Comparison of ENCODE assay signal across 7 mouse cellular contexts in genomic region chr1:167369905-167370304, GRCm38 (mm10). TPM values are rescaled to one million over a fixed set of nuclear protein-coding genes. Genes with fewer than 3 reads are reported as not detected.
DNase-seq lines count a peak whose midpoint lies in the region; ATAC-seq and TF ChIP-seq lines count a peak whose summit lies in the region.

No protein-coding gene starts in this region.

- H3K4me2 ChIP-seq in intestine, embryonic 14.5 days (ENCODE audit: low read length), result no peak overlapping the region
- H3K4me2 ChIP-seq in midbrain, embryonic 12.5 days (replicated peaks), result no peak overlapping the region

- peak; percentile 97 for TF ChIP-seq CTCF in gastrocnemius, adult 2 months (IDR thresholded peaks at IDR 0.05)

- intact Hi-C loops in gastrocnemius, adult 2 months (cut with DNase I), result loop anchor here (1.0 kb wide), 1 partner anchor 23 kb away; the partner anchor contains the start of gene Mgst3
- intact Hi-C loops in left cerebral cortex, postnatal 10 days (cut with DNase I), result loop anchor here (2.0 kb wide), 1 partner anchor 25 kb away; no protein-coding TSS in a partner anchor

- H3K9ac ChIP-seq in intestine, embryonic 14.5 days (ENCODE audit: low read length), result no peak overlapping the region
- H3K9ac ChIP-seq in midbrain, embryonic 12.5 days (replicated peaks), result no peak overlapping the region

- H3K27me3 ChIP-seq in intestine, embryonic 14.5 days (replicated peaks; ENCODE audit: control insufficient read depth, insufficient read depth, low read length), result no peaks in the 10 kb centered on the region
- H3K27me3 ChIP-seq in midbrain, embryonic 12.5 days, result peaks cover 6% of the 10 kb centered on the region; the same call in 1 of the 2 replicates

- H3K27ac ChIP-seq in gastrocnemius, adult 2 months, result peak overlapping the region; percentile 46
- H3K27ac ChIP-seq in intestine, embryonic 14.5 days (ENCODE audit: low read depth), result no peak overlapping the region
- H3K27ac ChIP-seq in midbrain, embryonic 12.5 days (replicated peaks), result no peak overlapping the region

- peak; percentile 97 for ATAC-seq in activated CD4-positive, CD25-positive, alpha-beta regulatory T cell, adult 4 months
- peak; percentile 44 for ATAC-seq in intestine, embryonic 14.5 days (replicated peaks; ENCODE audit: low FRiP score, low TSS enrichment, low read depth)
- peak; percentile 28; the same call in 1 of the 2 replicates for ATAC-seq in midbrain, embryonic 12.5 days (ENCODE audit: low FRiP score, low read depth)

- peaks cover 46% of the 10 kb centered on the region for H3K36me3 ChIP-seq in intestine, embryonic 14.5 days (ENCODE audit: control insufficient read depth, insufficient read depth, low read length)
- H3K36me3 ChIP-seq in midbrain, embryonic 12.5 days, result peaks cover 20% of the 10 kb centered on the region; the same call in 1 of the 2 replicates

- 0 out of 2 replicates have a peak, but pooled peaks cover 4% of the 10 kb centered on the region for H3K4me1 ChIP-seq in intestine, embryonic 14.5 days (replicated peaks; ENCODE audit: control insufficient read depth, insufficient read depth, low read length)
- peaks cover 8% of the 10 kb centered on the region; the same call in 1 of the 2 replicates for H3K4me1 ChIP-seq in midbrain, embryonic 12.5 days

- no peak overlapping the region for H3K4me3 ChIP-seq in gastrocnemius, adult 2 months
- no peak overlapping the region for H3K4me3 ChIP-seq in intestine, embryonic 14.5 days (ENCODE audit: low read depth, low read length)
- H3K4me3 ChIP-seq in midbrain, embryonic 12.5 days, result no peak overlapping the region

- 12% methylated on average over 7 of the region's 7 CpGs for WGBS in intestine, embryonic 14.5 days
- 10% methylated on average over 7 of the region's 7 CpGs for WGBS in midbrain, embryonic 12.5 days

- H3K9me3 ChIP-seq in intestine, embryonic 14.5 days (ENCODE audit: control insufficient read depth, low read length), result no peaks in the 10 kb centered on the region
- no peaks in the 10 kb centered on the region for H3K9me3 ChIP-seq in midbrain, embryonic 12.5 days

- DNase-seq in cerebellum, postnatal 36 days, result peak; percentile 83 to 90
- DNase-seq in gastrocnemius, adult 2 months, result peak; percentile 90
- peak; percentile 92 for DNase-seq in intestine, embryonic 14.5 days (ENCODE audit: low spot score)
- DNase-seq in left cerebral cortex, postnatal 10 days (ENCODE audit: extremely low spot score in 1 of 2, low spot score in 2 of 2), result peak; percentile 65 to 89
- DNase-seq in spleen, adult 18-20 months, result peak; percentile 70 to 92

RNA-seq across cellular contexts. Expression of gene Aldh9a1, which starts 20.1 kb away (rescaled TPM):
- polyA plus RNA-seq in activated CD4-positive, CD25-positive, alpha-beta regulatory T cell, adult 4 months (2017; shearing (Covaris generic)), result 10 to 100 TPM; 44.8 to 45.7 TPM
- 1 to 10 TPM; 4.1 to 5.8 TPM for total RNA-seq in gastrocnemius, adult 2 months (2021)
- 77.8 and 83.3 TPM in 2 replicates for polyA plus RNA-seq in intestine, embryonic 14.5 days (2014; fragmentation: Nextera tagmentation; extraction: Ambion mirVana)
- total RNA-seq in left cerebral cortex, postnatal 10 days (2021), result 10 to 100 TPM; 22.8 to 24.4 TPM
- 31.4 and 35.4 TPM in 2 replicates for polyA plus RNA-seq in midbrain, embryonic 12.5 days (2016; fragmentation: Nextera tagmentation; extraction: Ambion mirVana)

RNA-seq across cellular contexts. Expression of gene Mgst3, which starts 23.7 kb away (rescaled TPM):
- polyA plus RNA-seq in activated CD4-positive, CD25-positive, alpha-beta regulatory T cell, adult 4 months (2017; shearing (Covaris generic)), result 1 to 10 TPM; 1.5 to 2.6 TPM
- 100 to 1,000 TPM; 147 to 151 TPM for total RNA-seq in gastrocnemius, adult 2 months (2021)
- 179 and 217 TPM in 2 replicates for polyA plus RNA-seq in intestine, embryonic 14.5 days (2014; fragmentation: Nextera tagmentation; extraction: Ambion mirVana)
- 100 to 1,000 TPM; 186 to 187 TPM for total RNA-seq in left cerebral cortex, postnatal 10 days (2021)
- polyA plus RNA-seq in midbrain, embryonic 12.5 days (2016; fragmentation: Nextera tagmentation; extraction: Ambion mirVana), result 47.3 and 48.8 TPM in 2 replicates

Comparison
In these comparisons a context has a peak if more than half of its experiments do, and no peak if none do; other contexts are left out.
1. ATAC-seq: peak in every context shown above with its lines; median percentile 97 in activated CD4-positive, CD25-positive, alpha-beta regulatory T cell, adult 4 months; 44 in intestine, embryonic 14.5 days; 28 in midbrain, embryonic 12.5 days.
2. RNA of gene Mgst3, which starts 23.7 kb away (polyA plus RNA-seq): 179 to 217 TPM in intestine, embryonic 14.5 days and 47.3 to 48.8 TPM in midbrain, embryonic 12.5 days; 1.5 to 2.6 TPM in activated CD4-positive, CD25-positive, alpha-beta regulatory T cell, adult 4 months; every median in the first group is over 10 times any median in the second.
3. Peak in every context shown above with its lines, with median percentiles within 50 percentile points of each other: DNase-seq.